Mouse (Mus musculus) T-helper 17 cell (primary cell): Measurements from ENCODE around the gene Tceal6.
"Not testable (repeated sequence)": the region's sequence is repeated elsewhere in the genome, so short reads cannot be mapped to it uniquely, and the experiment has no call there.

Experiments used
- in situ Hi-C, 2 experiments: fragments of 300-600 bp; cut with MboI, MseI; formaldehyde crosslinking; loops; 1 replicate in 1 of 2; 2 replicates in 1 of 2; pipeline ENCODE4 v1.15.1; 2025; ENCODE audit warnings: high pct_unique_total_duplicates in 2 of 2

The Tceal6 gene

DNA sequence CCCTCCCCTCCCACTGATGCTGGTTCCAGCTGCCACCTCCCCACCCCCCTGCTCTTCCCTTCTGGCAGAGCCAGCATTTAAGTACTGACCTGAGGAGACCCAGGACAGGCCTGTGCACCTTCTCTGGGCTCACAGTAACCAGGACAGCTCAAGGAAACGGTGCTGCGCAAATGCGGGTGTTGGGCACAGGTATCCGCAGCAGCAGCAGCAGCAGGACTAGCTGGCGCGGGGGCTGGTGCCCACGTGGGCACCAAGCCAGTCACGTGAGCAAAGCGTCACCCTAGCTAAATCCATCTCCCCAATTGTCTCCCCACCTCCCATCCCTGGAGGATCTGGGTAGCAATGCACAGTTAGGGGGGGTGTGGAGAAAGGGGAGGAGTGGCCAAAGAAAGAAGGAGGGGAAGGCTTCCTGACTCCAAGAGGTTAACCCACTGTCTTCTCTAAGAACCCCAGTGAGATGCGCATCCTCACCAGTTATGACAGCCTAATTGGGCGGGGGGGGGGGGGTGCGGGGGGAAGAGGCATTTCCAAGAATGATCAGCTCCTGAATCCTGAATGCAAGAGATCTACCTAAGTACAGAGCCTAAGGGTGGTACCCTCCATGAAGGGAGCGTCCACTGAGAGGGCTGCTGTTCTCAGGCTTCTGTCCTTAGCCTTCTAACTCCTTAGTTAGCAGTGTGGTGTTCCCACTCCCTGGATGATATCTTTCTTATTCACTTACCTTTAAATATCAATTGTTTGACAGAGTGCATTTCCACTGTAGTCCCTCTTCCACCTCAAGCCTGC is at the start of gene Tceal6:
Gene Tceal6 (minus strand): TSS at position 252 of the 786 bp plus-strand sequence.
- in situ Hi-C loops, result no loop called here

DNA sequence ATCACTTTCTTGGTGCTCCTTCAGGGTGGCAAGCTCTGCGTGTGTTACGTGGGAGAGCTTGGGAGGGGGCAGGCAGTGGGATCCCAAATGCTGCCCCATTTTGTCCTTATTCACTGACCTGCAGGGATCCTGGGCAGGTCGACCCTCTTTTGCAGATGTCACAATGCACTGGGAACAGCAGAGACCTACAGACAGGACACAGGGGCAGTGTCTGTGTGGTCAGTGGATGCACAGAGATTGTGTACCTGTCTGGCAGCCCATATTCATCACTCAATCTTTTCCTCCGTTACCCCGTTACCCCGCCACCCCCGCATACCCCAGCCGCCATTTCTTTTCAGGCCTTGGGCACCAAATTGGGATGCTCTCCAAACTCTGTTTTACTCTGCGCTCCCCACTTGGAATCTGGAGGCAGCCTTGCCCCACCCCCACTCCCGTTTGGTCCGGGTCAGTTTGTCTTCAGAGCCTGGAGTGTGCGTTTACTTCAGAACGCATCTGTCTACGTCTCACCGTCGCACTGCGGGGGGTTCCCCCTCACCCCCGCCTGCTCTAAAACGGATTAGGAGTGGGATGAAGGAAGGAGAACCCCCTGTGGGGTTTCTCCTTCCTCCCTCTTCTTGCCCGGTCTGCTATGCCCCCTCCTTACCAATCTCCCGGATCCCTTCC is 583 bp downstream of the Tceal6 start:
- in situ Hi-C loops, result loop anchor here in 1 of 2 experiments (10.0 kb wide), 1 partner anchor 1965 kb away; no protein-coding TSS in a partner anchor

GRCm38 (mm10) chrX:135189924-135190323 is 20.6 kb downstream of the Tceal6 start:
- in situ Hi-C loops, result loop anchor here (5.0 to 10.0 kb wide), 2 partner anchors 83 to 295 kb away; no protein-coding TSS in a partner anchor

GRCm38 (mm10) chrX:135188661-135189060 is 21.8 kb downstream of the Tceal6 start:
- in situ Hi-C loops, result loop anchor here (5.0 kb wide), 1 partner anchor 81 kb away; no protein-coding TSS in a partner anchor

DNA sequence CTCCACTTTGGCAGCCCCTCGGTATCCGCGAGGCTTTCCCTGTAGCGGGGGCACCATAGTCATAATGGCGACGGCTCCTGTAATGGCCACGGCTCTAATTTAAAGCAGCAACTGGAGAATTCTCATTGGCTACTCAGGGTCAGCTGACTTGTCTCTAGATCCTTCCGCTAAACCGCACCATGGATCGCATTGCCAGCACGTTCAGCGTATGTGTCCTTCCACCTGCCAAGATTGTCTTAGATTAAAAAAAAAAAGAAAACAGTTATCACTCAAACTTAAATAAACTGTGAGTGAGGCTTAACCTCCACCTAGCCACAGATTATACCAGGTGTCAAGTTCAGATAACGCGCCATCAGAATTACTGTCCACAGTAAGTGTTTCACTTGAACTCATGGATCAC is 33.0 kb downstream of the Tceal6 start, which contains the start of gene Gm15023:
Gene Gm15023 (minus strand): TSS at position 101 of the 400 bp plus-strand sequence.
- in situ Hi-C loops, result not testable (repeated sequence)
